Mouse (Mus musculus) heart, adult 2 months (tissue): ENCODE data around the gene Dscam. TPM values are rescaled to one million over a fixed set of nuclear protein-coding genes. Genes with fewer than 3 reads are reported as not detected.

Experiments
- DNase-seq, 2 experiments: peaks; one replicate each; pipeline ENCODE4 v3.0.0; 2021
- H3K27ac ChIP-seq: fragments of 200-600 bp; 2 replicates; pipeline ENCODE4 v1.8.1; 2022
- H3K27me3 ChIP-seq: fragments of 200-500 bp; 2 replicates; pipeline ENCODE4 v1.6.1; 2012; ENCODE audit warnings: mild to moderate bottlenecking, low read length, inconsistent platforms, mixed read lengths; ENCODE audit not compliant: control insufficient read depth, insufficient read depth
- H3K36me3 ChIP-seq: fragments of 200-500 bp; 2 replicates; pipeline ENCODE4 v1.6.1; 2012; ENCODE audit warnings: low read length, inconsistent platforms; ENCODE audit not compliant: control insufficient read depth, insufficient read depth
- H3K4me1 ChIP-seq: fragments of 200-500 bp; 2 replicates; pipeline ENCODE4 v1.6.1; 2011; ENCODE audit warnings: low read length; ENCODE audit not compliant: control insufficient read depth, insufficient read depth
- H3K4me3 ChIP-seq: fragments of 200-600 bp; 2 replicates; pipeline ENCODE4 v1.8.1; 2022
- H3K79me2 ChIP-seq: fragments of 200-500 bp; replicated peaks from 2 replicates; pipeline ENCODE4 v1.6.1; 2012; ENCODE audit warnings: mild to moderate bottlenecking, inconsistent platforms, low read length, moderate library complexity, mixed read lengths; ENCODE audit not compliant: control insufficient read depth, insufficient read depth
- H3K9ac ChIP-seq: fragments of 200-500 bp; 2 replicates; pipeline ENCODE4 v1.6.1; 2012; ENCODE audit warnings: low read depth, mild to moderate bottlenecking, control low read depth, inconsistent platforms, low read length, mixed read lengths
- CTCF ChIP-seq: fragments of 200-600 bp; IDR thresholded peaks from 2 replicates; pipeline ENCODE4 v1.8.1; 2022; ENCODE audit warnings: antibody characterized with exemption, mild to moderate bottlenecking, moderate library complexity
- EP300 ChIP-seq: fragments of 200-500 bp; IDR thresholded peaks from 2 replicates; pipeline ENCODE4 v1.6.1; 2011; ENCODE audit warnings: low read depth, low read length, control low read depth; ENCODE audit not compliant: insufficient read depth
- POLR2A ChIP-seq: fragments of 200-500 bp; IDR thresholded peaks from 2 replicates; pipeline ENCODE4 v1.6.1; 2011; ENCODE audit warnings: mild to moderate bottlenecking, low read depth, low read length, control low read depth; ENCODE audit not compliant: insufficient read depth
- WGBS: fragments of 180-500 bp; shearing (Covaris S2); methylation state at CpG from one replicate; pipeline ENCODE4 v1.1.7; 2018; 5-methylcytosine and 5-hydroxymethylcytosine counted together
- intact Hi-C: fragments of 180-260 bp; cut with DNase I; formaldehyde crosslinking; loops from one replicate; pipeline ENCODE4 v1.15.1; 2025
- polyA plus RNA-seq: library from polyadenylated mRNA; depleted of rRNA; stranded (reverse); fragments of >200 nt; gene quantifications from 2 replicates; pipeline ENCODE4 v1.2.3, GENCODE M21; 2012
- total RNA-seq, 2 experiments: library from RNA; stranded (reverse); gene quantifications; 2 replicates each; pipeline ENCODE4 v1.2.3; 2021

Dscam gene
- total and polyA plus RNA-seq, 3 experiments: 0.06 TPM; not detected in 2

DNA sequence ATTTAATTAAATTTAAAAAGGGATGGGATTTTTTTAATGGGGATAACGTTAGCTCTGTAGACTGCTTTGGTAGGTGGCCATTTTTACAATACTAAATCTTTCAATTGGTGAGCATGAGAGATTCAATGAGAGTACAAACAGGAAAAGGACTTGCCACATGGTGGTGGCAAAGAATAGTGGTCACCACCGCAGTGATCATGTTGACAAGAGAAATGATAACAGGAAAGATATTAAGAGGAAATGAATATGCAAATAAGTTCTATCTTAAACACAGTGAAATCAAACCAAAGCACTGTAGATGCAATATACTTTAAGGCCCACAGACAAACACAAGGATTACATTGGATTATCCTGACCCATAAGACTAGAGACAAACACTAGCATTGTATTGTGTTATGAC lies 24.1 kb upstream of the Dscam start:
- Histone ChIP-seq H3K79me2 (no peaks in the 10 kb centered on the region), H3K36me3 (no peaks in the 10 kb centered on the region), H3K9ac (no peak overlapping the region), H3K27me3 (peaks cover 1% of the 10 kb centered on the region; the same call in 1 of the 2 replicates), H3K4me1 (no peaks in the 10 kb centered on the region), H3K4me3 (no peak overlapping the region), H3K27ac (no peak overlapping the region)
- 60% methylated on average over 2 of the region's 2 CpGs for WGBS
- DNase-seq: no peak
- no peak for TF ChIP-seq POLR2A
- TF ChIP-seq CTCF: no peak
- no peak for TF ChIP-seq EP300
- intact Hi-C loops: no loop called here

DNA sequence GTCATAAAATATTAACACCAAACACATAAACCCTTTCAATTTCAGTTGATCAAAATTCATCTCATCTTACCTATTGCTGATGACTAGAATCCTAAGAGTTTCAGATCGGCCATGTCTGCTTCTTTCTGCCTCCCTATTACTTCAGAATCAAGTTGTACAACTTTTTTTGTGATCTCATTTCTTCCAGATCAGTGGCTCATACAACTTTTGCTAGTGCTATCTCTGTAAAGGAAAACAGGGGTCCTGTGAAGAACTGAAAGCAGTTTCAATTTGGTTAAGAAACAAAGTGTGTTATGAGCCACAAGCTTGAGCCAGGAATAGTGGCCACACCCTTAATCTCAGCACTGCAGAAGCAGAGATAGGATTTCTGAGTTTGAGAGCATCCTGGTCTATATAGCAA lies 23.6 kb upstream of the Dscam start:
- intact Hi-C loops: no loop called here
- H3K27ac ChIP-seq: no peak overlapping the region
- peaks cover 1% of the 10 kb centered on the region; the same call in 1 of the 2 replicates for H3K27me3 ChIP-seq
- no peak overlapping the region for H3K9ac ChIP-seq
- no peak for TF ChIP-seq EP300
- TF ChIP-seq POLR2A: no peak
- no peak for TF ChIP-seq CTCF
- no peak for DNase-seq
- H3K4me1 ChIP-seq: no peaks in the 10 kb centered on the region
- no peak overlapping the region for H3K4me3 ChIP-seq
- H3K36me3 ChIP-seq: no peaks in the 10 kb centered on the region
- no peaks in the 10 kb centered on the region for H3K79me2 ChIP-seq
- 83% methylated on average over 1 of the region's 1 CpGs for WGBS

DNA sequence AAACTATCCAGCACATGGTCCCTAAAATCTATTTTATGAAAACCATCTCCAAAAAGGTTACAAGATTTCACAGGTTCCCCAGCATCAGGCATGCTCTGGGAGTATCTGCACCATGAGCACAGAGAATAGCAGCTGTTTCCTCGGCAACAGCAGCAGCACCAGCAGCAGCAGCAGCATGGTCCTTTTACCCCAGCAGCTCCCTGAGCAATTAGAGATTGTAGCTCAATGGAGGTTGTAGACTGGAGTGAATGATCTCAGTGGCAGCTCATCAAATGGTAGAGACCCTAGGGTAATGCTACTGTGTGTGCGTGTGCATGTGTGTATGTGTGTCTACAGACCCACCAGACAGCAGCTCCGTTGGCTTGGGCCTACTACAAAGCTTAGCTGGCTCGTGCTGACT lies 21.7 kb upstream of the Dscam start:
- Histone ChIP-seq H3K36me3 (no peaks in the 10 kb centered on the region), H3K4me1 (no peaks in the 10 kb centered on the region), H3K79me2 (no peaks in the 10 kb centered on the region), H3K4me3 (no peak overlapping the region), H3K9ac (no peak overlapping the region), H3K27ac (no peak overlapping the region), H3K27me3 (peaks cover 1% of the 10 kb centered on the region; the same call in 1 of the 2 replicates)
- no peak for TF ChIP-seq CTCF
- no peak for TF ChIP-seq POLR2A
- TF ChIP-seq EP300: no peak
- no peak for DNase-seq
- intact Hi-C loops: no loop called here
- WGBS: 75% methylated on average over 4 of the region's 4 CpGs

DNA sequence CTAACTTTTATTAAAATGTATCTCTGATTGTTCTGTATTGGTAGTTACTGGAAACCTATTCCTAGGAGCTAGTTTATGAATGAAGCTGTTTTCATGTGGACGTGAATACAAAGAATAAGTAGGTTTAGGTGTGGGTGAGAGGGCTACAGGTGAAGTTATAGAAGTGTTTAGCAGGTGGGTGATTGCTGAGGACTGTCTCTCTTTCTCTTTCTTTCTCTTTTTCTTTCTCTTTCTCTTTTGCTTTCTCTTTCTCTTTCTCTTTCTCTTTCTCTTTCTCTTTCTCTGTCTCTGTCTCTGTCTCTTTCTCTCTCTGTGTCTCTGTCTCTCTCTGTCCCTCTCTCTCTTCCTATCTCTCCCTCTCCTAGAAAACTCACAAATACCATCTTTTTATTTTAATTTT lies 20.1 kb upstream of the Dscam start:
- H3K4me3 ChIP-seq: no peak overlapping the region
- intact Hi-C loops: no loop called here
- H3K4me1 ChIP-seq: no peaks in the 10 kb centered on the region
- no peak for DNase-seq
- WGBS: 73% methylated on average over 1 of the region's 1 CpGs
- TF ChIP-seq CTCF: no peak
- no peak for TF ChIP-seq EP300
- no peak for TF ChIP-seq POLR2A
- H3K9ac ChIP-seq: no peak overlapping the region
- H3K27me3 ChIP-seq: no peaks in the 10 kb centered on the region
- no peak overlapping the region for H3K27ac ChIP-seq
- no peaks in the 10 kb centered on the region for H3K79me2 ChIP-seq
- no peaks in the 10 kb centered on the region for H3K36me3 ChIP-seq

DNA sequence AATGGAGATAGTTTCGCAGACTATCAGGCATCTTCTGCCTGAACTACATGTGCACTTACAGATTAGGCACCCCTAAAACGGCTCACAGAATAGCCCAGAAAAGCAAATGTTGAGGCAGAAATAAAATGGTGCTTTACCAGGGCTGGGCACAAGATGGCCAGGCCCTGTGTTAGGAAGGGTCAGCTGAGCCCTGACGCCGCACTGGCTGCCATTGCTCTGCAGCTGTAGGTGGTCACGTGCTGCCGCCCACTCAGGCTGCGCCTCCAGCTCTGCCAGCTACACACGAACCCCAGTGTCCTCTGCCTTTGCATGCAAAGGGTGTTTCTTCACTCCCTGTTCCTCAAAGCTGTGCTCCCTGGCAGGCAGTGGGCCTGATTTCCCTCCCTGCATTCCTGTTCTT lies 948 bp upstream of the Dscam start:
- intact Hi-C loops: no loop called here
- Histone ChIP-seq H3K27me3 (peaks cover 2% of the 10 kb centered on the region), H3K36me3 (no peaks in the 10 kb centered on the region), H3K4me1 (no peaks in the 10 kb centered on the region), H3K79me2 (no peaks in the 10 kb centered on the region), H3K9ac (no peak overlapping the region), H3K27ac (no peak overlapping the region), H3K4me3 (no peak overlapping the region)
- DNase-seq: no peak
- TF ChIP-seq POLR2A: no peak
- TF ChIP-seq EP300: no peak
- TF ChIP-seq CTCF: no peak
- WGBS: 61% methylated on average over 8 of the region's 8 CpGs

DNA sequence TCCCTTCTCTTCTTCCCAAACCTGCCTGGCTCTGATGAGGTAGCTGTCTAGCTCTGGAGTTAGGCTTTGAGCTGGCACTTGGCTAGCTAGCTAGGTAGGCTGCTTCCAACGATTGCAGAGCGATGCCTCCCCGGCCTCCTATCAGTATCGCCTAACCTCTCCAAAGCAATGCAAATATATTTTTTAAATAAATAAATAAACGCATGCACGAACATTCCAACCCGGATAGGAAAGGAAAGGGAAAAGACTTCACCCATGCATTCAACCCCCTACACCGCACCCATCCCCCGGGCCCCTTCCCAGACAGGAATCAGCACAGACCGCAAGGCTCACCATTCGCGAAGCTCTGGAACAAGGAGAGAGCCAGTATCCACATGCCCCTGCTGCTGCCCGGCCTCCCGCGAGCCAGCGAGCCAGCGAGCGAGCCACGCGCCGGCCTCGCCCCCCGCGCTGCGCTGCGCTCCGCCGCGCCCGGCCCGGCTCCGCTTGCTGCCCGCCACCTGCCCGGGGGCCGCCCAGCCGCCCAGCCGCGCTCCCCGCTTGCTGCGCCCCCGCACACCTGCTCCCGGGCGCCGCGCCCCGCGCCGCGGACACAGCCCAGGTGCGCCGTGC lies 545 bp downstream of the Dscam start:
- Histone ChIP-seq H3K27ac (no peak overlapping the region), H3K79me2 (no peaks in the 10 kb centered on the region), H3K9ac (no peak overlapping the region), H3K27me3 (peaks cover 2% of the 10 kb centered on the region), H3K4me3 (no peak overlapping the region), H3K36me3 (no peaks in the 10 kb centered on the region), H3K4me1 (no peaks in the 10 kb centered on the region)
- intact Hi-C loops: no loop called here
- TF ChIP-seq POLR2A (no peak), CTCF (no peak), EP300 (no peak)
- DNase-seq: no peak
- WGBS: 12% methylated on average over 51 of the region's 51 CpGs
